Mouse (Mus musculus): ENCODE measurements at regions not wholly inside any gene's neighbourhood (a gene's known extent, or its start where the extent isn't known, plus 50 kb on each side); places are given as distances from the start of the nearest gene placed in this dataset.

- TF ChIP-seq CTCF (IDR thresholded peaks at IDR 0.05; ENCODE audit: low read depth) (no peak), EP300 (IDR thresholded peaks at IDR 0.05; ENCODE audit: low read depth) (no peak)
Observed at GRCm38 (mm10) chr5:97222489-97223237, 111.3 kb upstream of the Paqr3 start.
